Mouse (Mus musculus) macrophage (primary cell): ENCODE data around the gene Ebf1. TPM values are rescaled to one million over a fixed set of nuclear protein-coding genes. Genes with fewer than 3 reads are reported as not detected.
"Not testable (repeated sequence)": the region's sequence is repeated elsewhere in the genome, so short reads cannot be mapped to it uniquely, and the experiment has no call there.

Experiments
- H3K27ac ChIP-seq: fragments of 350-480 bp; formaldehyde crosslinking; 2 replicates; pipeline ENCODE4 v1.9.0; 2021
- H3K36me3 ChIP-seq: fragments of 350-480 bp; formaldehyde crosslinking; 2 replicates; pipeline ENCODE4 v1.9.0; 2021; ENCODE audit errors: inconsistent target
- H3K4me3 ChIP-seq: fragments of 350-480 bp; formaldehyde crosslinking; 2 replicates; pipeline ENCODE4 v1.9.0; 2021; ENCODE audit errors: inconsistent target
- H3K79me2 ChIP-seq: fragments of 350-480 bp; formaldehyde crosslinking; 2 replicates; pipeline ENCODE4 v1.9.0; 2021; ENCODE audit errors: inconsistent target
- WGBS: methylation state at CpG from one replicate; pipeline ENCODE4 v1.1.7; 2026; ENCODE audit warnings: inconsistent platforms; ENCODE audit not compliant: missing documents; 5-methylcytosine and 5-hydroxymethylcytosine counted together
- polyA plus RNA-seq: library from polyadenylated mRNA; stranded (reverse); fragments of 250-400 nt; gene quantifications from 3 replicates; pipeline ENCODE4 v1.2.4, GENCODE M21; 2018; ENCODE audit warnings: inconsistent platforms
- total RNA-seq, 78 experiments: library from RNA; depleted of rRNA; stranded (reverse); fragments of 250-400 nt; gene quantifications; 1 replicate in 9 of 78; 2 replicates in 24 of 78; 3 replicates in 43 of 78; 4 replicates in 2 of 78; pipeline ENCODE4 v1.2.4; 2018; ENCODE audit warnings: inconsistent platforms in 56 of 78

The Ebf1 gene
- 1 to 10 TPM in 1 of 26 experiments, under 1 TPM in 3, not detected in 22; 0.12 to 2.9 (median 0.16) TPM for total RNA-seq (2018; cell fraction: chromatin; rRNA removed)
- total RNA-seq (2018; cell fraction: cytosol; rRNA removed), result not detected
- 1 to 10 TPM in 1 of 26 experiments, under 1 TPM in 1, not detected in 24; 0.65 to 1.1 TPM for total RNA-seq (2018; cell fraction: nucleus; rRNA removed)
- polyA plus RNA-seq, result 0.04 TPM in 1 of 3 replicates, not detected in the others

- Histone ChIP-seq H3K27ac (no peak within 1 kb of the TSS), H3K36me3 (no peaks in the 10 kb centered on the region), H3K4me3 (no peak within 1 kb of the TSS), H3K79me2 (no peaks in the 10 kb centered on the region)
- 7% methylated on average over 24 of the region's 31 CpGs for WGBS
Observed at GRCm38 (mm10) chr11:44616788-44617712, at the start of gene Ebf1. Ebf1 (plus strand) TSS chr11:44617317.

- H3K79me2 ChIP-seq, H3K36me3 ChIP-seq, H3K27ac ChIP-seq, H3K4me3 ChIP-seq: not testable (repeated sequence)
- WGBS, result 89% methylated on average over 4 of the region's 4 CpGs
Observed at GRCm38 (mm10) chr11:44570336-44570735, 46.8 kb upstream of the Ebf1 start.

GRCm38 (mm10) chr11:44572781-44573180 is 44.3 kb upstream of the Ebf1 start:
- Histone ChIP-seq H3K27ac (no peak overlapping the region), H3K79me2 (no peaks in the 10 kb centered on the region), H3K36me3 (no peaks in the 10 kb centered on the region), H3K4me3 (no peak overlapping the region)
- 100% methylated on average over 5 of the region's 5 CpGs for WGBS

GRCm38 (mm10) chr11:44573396-44573795 is 43.7 kb upstream of the Ebf1 start:
- Histone ChIP-seq H3K27ac (no peak overlapping the region), H3K4me3 (no peak overlapping the region), H3K36me3 (no peaks in the 10 kb centered on the region), H3K79me2 (no peaks in the 10 kb centered on the region)
- WGBS, result 83% methylated on average over 3 of the region's 3 CpGs

- H3K4me3 ChIP-seq, result no peak overlapping the region
- H3K27ac ChIP-seq, result no peak overlapping the region
- H3K79me2 ChIP-seq, result no peaks in the 10 kb centered on the region
- no peaks in the 10 kb centered on the region for H3K36me3 ChIP-seq
- 98% methylated on average over 8 of the region's 8 CpGs for WGBS
Observed at GRCm38 (mm10) chr11:44574391-44574790, 42.7 kb upstream of the Ebf1 start.

- Histone ChIP-seq H3K36me3 (no peaks in the 10 kb centered on the region), H3K27ac (no peak overlapping the region), H3K4me3 (no peak overlapping the region), H3K79me2 (no peaks in the 10 kb centered on the region)
- 94% methylated on average over 5 of the region's 5 CpGs for WGBS
Observed at GRCm38 (mm10) chr11:44574820-44575219, 42.3 kb upstream of the Ebf1 start.

GRCm38 (mm10) chr11:44577911-44578310 is 39.2 kb upstream of the Ebf1 start:
- 83% methylated on average over 9 of the region's 9 CpGs for WGBS
- H3K79me2 ChIP-seq, result no peaks in the 10 kb centered on the region
- H3K36me3 ChIP-seq, result no peaks in the 10 kb centered on the region
- H3K27ac ChIP-seq, result no peak overlapping the region
- no peak overlapping the region for H3K4me3 ChIP-seq

- Histone ChIP-seq H3K4me3 (no peak overlapping the region), H3K36me3 (no peaks in the 10 kb centered on the region), H3K79me2 (no peaks in the 10 kb centered on the region), H3K27ac (no peak overlapping the region)
- 1% methylated on average over 11 of the region's 11 CpGs for WGBS
Observed at GRCm38 (mm10) chr11:44581277-44581683, 35.8 kb upstream of the Ebf1 start.

GRCm38 (mm10) chr11:44586047-44586696 is 30.9 kb upstream of the Ebf1 start:
- 13% methylated on average over 3 of the region's 3 CpGs for WGBS
- H3K36me3 ChIP-seq, result no peaks in the 10 kb centered on the region
- H3K79me2 ChIP-seq, result no peaks in the 10 kb centered on the region
- H3K4me3 ChIP-seq, result no peak overlapping the region
- no peak overlapping the region for H3K27ac ChIP-seq

- H3K36me3 ChIP-seq, result no peaks in the 10 kb centered on the region
- no peaks in the 10 kb centered on the region for H3K79me2 ChIP-seq
- no peak overlapping the region for H3K4me3 ChIP-seq
- no peak overlapping the region for H3K27ac ChIP-seq
- WGBS, result 94% methylated on average over 6 of the region's 6 CpGs
Observed at GRCm38 (mm10) chr11:44593016-44593415, 24.1 kb upstream of the Ebf1 start.

GRCm38 (mm10) chr11:44594768-44595167 is 22.3 kb upstream of the Ebf1 start:
- 85% methylated on average over 3 of the region's 3 CpGs for WGBS
- no peak overlapping the region for H3K4me3 ChIP-seq
- no peak overlapping the region for H3K27ac ChIP-seq
- no peaks in the 10 kb centered on the region for H3K36me3 ChIP-seq
- no peaks in the 10 kb centered on the region for H3K79me2 ChIP-seq

GRCm38 (mm10) chr11:44606881-44607280 is 10.2 kb upstream of the Ebf1 start:
- Histone ChIP-seq H3K79me2 (no peaks in the 10 kb centered on the region), H3K4me3 (no peak overlapping the region), H3K27ac (no peak overlapping the region), H3K36me3 (no peaks in the 10 kb centered on the region)
- WGBS, result 76% methylated on average over 6 of the region's 8 CpGs

- H3K4me3 ChIP-seq, result no peak overlapping the region
- no peak overlapping the region for H3K27ac ChIP-seq
- 90% methylated on average over 11 of the region's 11 CpGs for WGBS
- H3K79me2 ChIP-seq, result no peaks in the 10 kb centered on the region
- no peaks in the 10 kb centered on the region for H3K36me3 ChIP-seq
Observed at GRCm38 (mm10) chr11:44608646-44609045, 8.5 kb upstream of the Ebf1 start.

GRCm38 (mm10) chr11:44610971-44611781 is 5.9 kb upstream of the Ebf1 start:
- H3K36me3 ChIP-seq, result no peaks in the 10 kb centered on the region
- no peak overlapping the region for H3K27ac ChIP-seq

More at GRCm38 (mm10) chr11:44610971-44611781, 5.9 kb upstream of the Ebf1 start:
- no peak overlapping the region for H3K4me3 ChIP-seq
- H3K79me2 ChIP-seq, result no peaks in the 10 kb centered on the region
- WGBS, result 3% methylated on average over 45 of the region's 45 CpGs
